Mouse (Mus musculus) erythroblast, embryonic 14.5 days (primary cell): Measurements from ENCODE around the gene Cmas. TPM values are rescaled to one million over a fixed set of nuclear protein-coding genes. Genes with fewer than 3 reads are reported as not detected.

ENCODE experiments used
- H3K27me3 ChIP-seq: 2 replicates; pipeline ENCODE4 v1.6.1; 2012; ENCODE audit warnings: inconsistent platforms; ENCODE audit not compliant: control insufficient read depth
- H3K36me3 ChIP-seq: 2 replicates; pipeline ENCODE4 v1.6.1; 2012; ENCODE audit warnings: mild to moderate bottlenecking, inconsistent platforms; ENCODE audit not compliant: control insufficient read depth
- H3K4me1 ChIP-seq: 2 replicates; pipeline ENCODE4 v1.6.1; 2012; ENCODE audit warnings: inconsistent platforms; ENCODE audit not compliant: control insufficient read depth
- H3K4me3 ChIP-seq: replicated peaks from 2 replicates; pipeline ENCODE3; 2012; ENCODE audit warnings: moderate library complexity, mild to moderate bottlenecking, inconsistent platforms
- H3K9me3 ChIP-seq: 2 replicates; pipeline ENCODE4 v1.6.1; 2012; ENCODE audit warnings: low read length, inconsistent platforms, mixed read lengths; ENCODE audit not compliant: control insufficient read depth
- GATA1 ChIP-seq: IDR thresholded peaks from 2 replicates; pipeline ENCODE4 v1.6.1; 2012; ENCODE audit warnings: low read length, inconsistent platforms, mixed read lengths
- TAL1 ChIP-seq: IDR thresholded peaks from 3 replicates; pipeline ENCODE4 v1.6.1; 2012; ENCODE audit warnings: low read length, inconsistent platforms, mixed read lengths
- polyA plus RNA-seq: library from polyadenylated mRNA; stranded (reverse); fragments of >175 nt; gene quantifications from 2 replicates; pipeline ENCODE4 v1.2.3, GENCODE M21; 2012

The Cmas gene
- 26.8 and 34.6 TPM in 2 replicates for polyA plus RNA-seq

- TF ChIP-seq GATA1 (no peak), TAL1 (no peak)
- Histone ChIP-seq H3K27me3 (no peaks in the 10 kb centered on the region), H3K36me3 (peaks cover 39% of the 10 kb centered on the region), H3K9me3 (no peaks in the 10 kb centered on the region), H3K4me3 (peak within 1 kb of the TSS; percentile 91), H3K4me1 (peaks cover 52% of the 10 kb centered on the region)
Observed at GRCm38 (mm10) chr6:142756507-142757333, at the start of gene Cmas. Gene Cmas (plus strand): TSS chr6:142756686.

GRCm38 (mm10) chr6:142706688-142707087, 49.8 kb upstream of the Cmas start:
- Histone ChIP-seq H3K9me3 (peaks cover 3% of the 10 kb centered on the region; the same call in 1 of the 2 replicates), H3K4me1 (no peaks in the 10 kb centered on the region), H3K36me3 (no peaks in the 10 kb centered on the region), H3K4me3 (no peak overlapping the region), H3K27me3 (peaks cover 3% of the 10 kb centered on the region; the same call in 1 of the 2 replicates)
- TF ChIP-seq GATA1 (no peak), TAL1 (no peak)

- TF ChIP-seq TAL1 (no peak), GATA1 (no peak)
- no peaks in the 10 kb centered on the region for H3K4me1 ChIP-seq
- no peak overlapping the region for H3K4me3 ChIP-seq
- no peaks in the 10 kb centered on the region for H3K27me3 ChIP-seq
- no peaks in the 10 kb centered on the region for H3K36me3 ChIP-seq
- peaks cover 3% of the 10 kb centered on the region; the same call in 1 of the 2 replicates for H3K9me3 ChIP-seq
Observed at GRCm38 (mm10) chr6:142708369-142708768, 48.1 kb upstream of the Cmas start.

GRCm38 (mm10) chr6:142710690-142711089, 45.8 kb upstream of the Cmas start:
- TF ChIP-seq TAL1: no peak
- TF ChIP-seq GATA1: no peak
- Histone ChIP-seq H3K27me3 (no peaks in the 10 kb centered on the region), H3K4me3 (no peak overlapping the region), H3K9me3 (peaks cover 3% of the 10 kb centered on the region; the same call in 1 of the 2 replicates), H3K36me3 (no peaks in the 10 kb centered on the region), H3K4me1 (no peaks in the 10 kb centered on the region)

- Histone ChIP-seq H3K4me1 (no peaks in the 10 kb centered on the region), H3K9me3 (peaks cover 3% of the 10 kb centered on the region; the same call in 1 of the 2 replicates), H3K27me3 (no peaks in the 10 kb centered on the region), H3K4me3 (no peak overlapping the region), H3K36me3 (no peaks in the 10 kb centered on the region)
- TF ChIP-seq TAL1: no peak
- TF ChIP-seq GATA1: no peak
Observed at GRCm38 (mm10) chr6:142711106-142711505, 45.4 kb upstream of the Cmas start.

- Histone ChIP-seq H3K4me1 (no peaks in the 10 kb centered on the region), H3K36me3 (no peaks in the 10 kb centered on the region), H3K4me3 (no peak overlapping the region), H3K9me3 (no peaks in the 10 kb centered on the region), H3K27me3 (no peaks in the 10 kb centered on the region)
- TF ChIP-seq GATA1 (no peak), TAL1 (no peak)
Observed at GRCm38 (mm10) chr6:142715026-142715425, 41.5 kb upstream of the Cmas start.

- Histone ChIP-seq H3K27me3 (no peaks in the 10 kb centered on the region), H3K4me3 (no peak overlapping the region), H3K9me3 (no peaks in the 10 kb centered on the region), H3K4me1 (no peaks in the 10 kb centered on the region), H3K36me3 (no peaks in the 10 kb centered on the region)
- no peak for TF ChIP-seq GATA1
- TF ChIP-seq TAL1: no peak
Observed at GRCm38 (mm10) chr6:142717186-142717585, 39.3 kb upstream of the Cmas start.

GRCm38 (mm10) chr6:142718167-142718566, 38.3 kb upstream of the Cmas start:
- no peak for TF ChIP-seq TAL1
- Histone ChIP-seq H3K4me3 (no peak overlapping the region), H3K9me3 (no peaks in the 10 kb centered on the region), H3K4me1 (no peaks in the 10 kb centered on the region), H3K36me3 (no peaks in the 10 kb centered on the region), H3K27me3 (no peaks in the 10 kb centered on the region)

- Histone ChIP-seq H3K4me1 (no peaks in the 10 kb centered on the region), H3K27me3 (no peaks in the 10 kb centered on the region), H3K9me3 (no peaks in the 10 kb centered on the region), H3K36me3 (no peaks in the 10 kb centered on the region), H3K4me3 (no peak overlapping the region)
- no peak for TF ChIP-seq GATA1
- no peak for TF ChIP-seq TAL1
Observed at GRCm38 (mm10) chr6:142720641-142721040, 35.8 kb upstream of the Cmas start.

GRCm38 (mm10) chr6:142721731-142722130, 34.8 kb upstream of the Cmas start:
- TF ChIP-seq GATA1 (no peak), TAL1 (no peak)
- no peaks in the 10 kb centered on the region for H3K4me1 ChIP-seq

More at GRCm38 (mm10) chr6:142721731-142722130, 34.8 kb upstream of the Cmas start:
- no peak overlapping the region for H3K4me3 ChIP-seq
- no peaks in the 10 kb centered on the region for H3K9me3 ChIP-seq
- H3K27me3 ChIP-seq: no peaks in the 10 kb centered on the region
- no peaks in the 10 kb centered on the region for H3K36me3 ChIP-seq
